Mouse (Mus musculus): ENCODE results near the gene Pgm2.

Pgm2 gene

DNA sequence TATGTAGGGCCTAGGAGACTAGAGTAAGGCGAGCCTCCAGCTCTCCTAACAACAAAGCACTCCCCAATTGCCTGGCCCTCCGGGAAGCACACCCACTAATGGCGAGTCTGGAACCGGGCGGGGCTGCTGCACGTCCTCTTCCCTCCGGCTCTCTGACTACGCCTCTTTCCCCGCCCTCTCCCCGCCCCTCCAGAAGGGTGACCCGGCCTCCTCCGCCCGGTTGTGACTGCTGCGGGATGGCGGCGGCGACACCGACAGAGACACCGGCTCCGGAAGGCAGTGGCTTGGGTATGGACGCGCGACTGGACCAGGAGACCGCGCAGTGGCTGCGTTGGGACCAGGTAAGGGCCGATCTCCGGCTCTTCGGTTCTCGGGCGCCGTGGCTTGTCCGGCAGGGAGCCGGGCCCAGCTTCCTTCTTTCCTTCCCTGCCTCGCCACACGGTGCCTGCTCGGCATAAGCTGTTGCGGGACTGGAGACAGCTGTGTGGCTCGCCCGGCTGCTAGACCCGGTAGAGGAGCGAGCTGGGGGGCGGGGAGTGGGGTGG, at the start of gene Pgm2:
Pgm2 (plus strand) TSS at position 203 of the 545 bp plus-strand sequence.
- peak; percentile 90 for DNase-seq (ENCODE audit: low spot score)

DNA sequence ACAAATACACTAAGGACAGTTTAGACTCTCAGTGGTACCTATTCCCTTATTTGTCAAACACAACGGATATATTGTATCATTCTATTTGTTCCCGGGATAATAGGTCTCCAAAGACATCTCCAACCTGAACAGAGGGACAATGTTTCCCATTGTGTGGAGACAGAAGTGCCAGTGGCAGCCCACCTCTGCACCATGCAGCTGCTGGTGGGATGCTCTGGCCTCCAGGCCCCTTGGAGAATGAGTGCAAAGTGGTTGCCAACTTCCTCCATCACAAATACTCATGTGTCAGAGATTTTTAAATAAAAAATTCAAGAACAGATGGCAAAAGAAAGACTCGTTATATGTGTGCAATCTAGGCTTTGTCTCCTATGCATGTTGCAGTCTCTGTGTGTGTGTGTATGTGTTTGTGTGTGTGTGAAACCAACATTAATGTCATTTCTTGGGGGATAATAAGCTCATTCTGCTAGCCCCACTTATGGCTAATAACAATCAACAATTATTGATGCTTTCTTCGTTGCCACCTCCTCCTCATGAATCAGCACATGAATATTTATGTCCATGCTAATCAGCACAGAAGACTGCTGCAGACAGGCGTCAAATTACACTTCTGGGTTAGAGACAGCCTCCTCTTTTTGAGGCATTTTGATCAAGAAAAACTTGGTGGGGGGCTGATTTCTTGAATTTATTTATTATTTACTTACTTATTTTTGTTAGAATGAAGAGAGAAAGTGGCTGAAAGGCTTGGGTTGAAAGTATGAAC, 48.9 kb upstream of the Pgm2 start:
- DNase-seq (ENCODE audit: low spot score): no peak

DNA sequence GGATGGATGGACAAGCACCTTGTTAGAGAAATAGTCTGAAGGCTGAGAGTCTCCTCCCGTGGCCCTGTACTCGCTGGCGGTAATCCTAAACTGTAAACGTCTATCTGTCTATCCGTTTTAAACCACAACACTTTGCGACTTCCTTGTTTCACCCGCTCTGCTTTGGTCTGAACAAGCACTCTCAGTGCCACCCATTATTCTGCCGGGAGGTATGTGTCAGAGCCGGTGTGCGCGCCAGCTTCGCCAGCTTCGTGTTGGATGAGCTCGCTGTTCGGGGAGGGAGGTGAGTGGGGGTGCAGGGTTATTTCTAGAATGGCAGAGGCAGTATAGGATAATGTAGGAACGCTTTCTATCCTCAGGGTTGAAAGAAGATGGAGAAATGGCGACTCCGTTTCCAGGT, 48.0 kb upstream of the Pgm2 start:
- DNase-seq (ENCODE audit: low spot score): no peak

DNA sequence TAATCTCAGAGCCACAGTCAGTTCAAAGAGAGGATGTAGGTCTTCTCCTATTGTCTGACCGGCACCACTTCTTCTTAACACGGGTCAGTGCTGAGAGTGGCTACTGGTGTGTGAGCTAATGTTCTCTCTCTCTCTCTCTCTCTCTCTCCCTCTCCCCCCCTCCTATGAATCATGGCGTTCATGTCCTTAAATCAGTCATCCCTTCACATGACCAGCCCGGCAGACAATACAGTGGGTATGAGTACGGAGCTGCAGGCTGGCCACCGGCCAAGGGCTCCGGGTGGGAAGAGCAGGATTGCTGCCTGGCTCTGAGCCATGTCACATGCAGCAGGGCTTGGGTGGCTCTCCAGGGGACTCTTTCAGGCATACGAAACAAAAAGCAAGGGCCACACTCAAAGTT, 47.2 kb upstream of the Pgm2 start:
- peak; percentile 71 for DNase-seq (ENCODE audit: low spot score)

DNA sequence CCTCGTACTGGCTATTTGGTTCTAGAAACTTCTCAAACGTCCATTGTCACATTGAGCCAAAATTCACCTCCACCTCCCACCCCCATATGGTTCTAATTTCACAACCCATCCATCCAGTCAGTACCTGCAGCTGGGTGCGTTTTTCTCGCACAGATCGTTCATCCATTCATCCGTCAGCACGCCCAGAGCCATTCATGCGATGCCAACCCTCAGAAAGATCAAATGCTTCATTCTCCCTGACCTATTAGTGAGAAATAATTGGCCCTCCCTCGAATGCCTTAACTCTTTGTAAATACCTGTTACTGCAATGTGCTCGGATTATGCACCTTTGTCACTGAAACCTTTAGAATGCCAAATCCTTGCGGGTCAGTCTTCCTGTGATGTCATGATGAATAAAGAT, 45.8 kb upstream of the Pgm2 start:
- no peak for DNase-seq (ENCODE audit: low spot score)

DNA sequence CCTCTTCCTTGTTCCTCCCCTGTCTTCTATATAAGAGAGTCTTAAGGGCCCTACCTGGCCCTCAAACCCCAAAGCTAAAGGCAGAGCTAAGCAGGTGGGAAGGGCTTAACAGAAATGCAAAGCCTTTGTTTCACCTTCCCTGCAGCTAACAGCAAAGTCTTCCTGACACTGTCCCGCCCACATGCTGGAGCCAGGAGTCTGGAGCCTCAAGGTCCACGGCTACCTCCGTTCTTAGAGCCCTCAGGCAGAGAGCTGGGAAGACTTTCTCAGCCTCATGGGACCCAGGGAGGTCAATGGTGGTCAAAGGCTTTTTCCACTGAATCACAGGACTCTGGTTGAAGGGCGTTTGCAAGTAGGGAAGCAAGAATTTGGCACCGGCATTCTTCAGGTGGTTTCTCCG, 44.8 kb upstream of the Pgm2 start:
- DNase-seq (ENCODE audit: low spot score): no peak

DNA sequence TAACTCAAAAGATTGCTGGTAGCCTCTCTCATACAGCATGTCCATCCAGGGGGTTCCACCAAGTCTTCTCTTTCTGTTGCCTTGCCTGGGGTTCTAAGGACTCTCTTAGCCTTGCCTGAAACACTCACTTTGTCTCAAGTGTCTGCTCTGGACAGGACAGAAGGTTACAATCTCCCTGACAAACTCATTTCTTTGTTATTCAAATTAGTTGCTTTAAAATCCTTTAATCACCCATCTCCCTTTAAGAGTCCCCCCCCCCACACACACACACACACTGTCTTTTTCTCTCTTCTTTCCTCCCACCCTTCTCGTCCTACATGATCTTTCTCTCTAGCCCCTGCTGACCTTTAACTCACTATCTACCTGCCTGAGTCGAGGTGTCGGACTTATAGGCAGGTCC, 44.1 kb upstream of the Pgm2 start:
- DNase-seq (ENCODE audit: low spot score): no peak

DNA sequence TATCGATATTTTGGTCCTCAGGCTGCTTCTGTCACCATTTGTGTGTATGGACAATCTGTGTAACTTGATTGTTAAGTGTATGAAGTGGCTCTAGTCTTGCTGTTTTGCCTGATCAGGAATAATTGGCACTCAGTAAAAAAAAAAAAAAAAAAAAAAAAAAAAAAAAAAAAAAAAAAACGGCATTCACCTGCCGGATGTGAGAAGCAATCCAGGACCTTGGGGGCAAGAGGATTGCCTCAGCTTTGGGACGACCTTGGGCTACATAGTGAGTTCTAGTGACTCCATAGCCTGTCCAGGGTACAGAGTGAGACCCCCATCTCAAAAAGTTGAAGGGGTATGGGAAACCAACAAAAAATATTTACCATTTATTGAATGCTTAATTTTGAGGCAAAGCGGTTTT, 43.5 kb upstream of the Pgm2 start:
- DNase-seq (ENCODE audit: low spot score): no peak

DNA sequence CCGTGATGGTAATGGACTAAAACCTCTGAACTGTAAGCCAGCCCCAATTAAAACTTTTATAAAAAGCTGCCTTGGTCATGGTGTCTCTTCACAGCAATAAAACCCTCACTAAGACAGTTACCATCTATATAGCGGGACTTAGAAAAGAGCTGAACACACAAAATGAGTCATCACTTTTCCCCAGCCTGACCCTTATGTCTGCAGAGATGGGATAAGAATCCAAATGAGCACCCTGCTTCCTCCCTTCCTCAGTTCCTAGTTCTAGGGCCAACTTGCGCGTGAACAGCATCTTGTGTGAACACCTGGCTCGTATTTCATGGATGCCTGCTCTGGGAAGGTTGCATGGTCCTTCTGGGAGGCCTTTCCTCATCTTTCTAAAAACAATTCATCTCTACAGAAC, 39.7 kb upstream of the Pgm2 start:
- no peak for DNase-seq (ENCODE audit: low spot score)

DNA sequence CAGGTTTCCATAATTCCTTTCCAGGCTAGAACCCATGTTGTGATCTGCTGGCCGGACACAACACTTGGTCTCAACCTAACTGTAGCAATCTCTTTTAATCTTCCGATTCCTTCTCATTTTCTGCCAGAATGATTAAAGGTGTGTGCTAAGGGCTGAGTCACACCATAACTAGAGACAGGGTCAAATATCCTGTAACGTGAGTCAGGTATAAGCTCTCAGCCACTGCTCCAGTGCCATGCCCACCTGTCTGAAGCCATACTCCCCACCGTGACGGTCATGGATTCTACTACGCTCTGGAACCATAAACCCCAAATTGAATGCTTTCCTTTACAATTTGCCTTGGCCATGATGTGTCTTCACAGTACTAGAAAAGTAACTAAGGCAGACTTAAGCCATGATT, 36.5 kb upstream of the Pgm2 start:
- no peak for DNase-seq (ENCODE audit: low spot score)

DNA sequence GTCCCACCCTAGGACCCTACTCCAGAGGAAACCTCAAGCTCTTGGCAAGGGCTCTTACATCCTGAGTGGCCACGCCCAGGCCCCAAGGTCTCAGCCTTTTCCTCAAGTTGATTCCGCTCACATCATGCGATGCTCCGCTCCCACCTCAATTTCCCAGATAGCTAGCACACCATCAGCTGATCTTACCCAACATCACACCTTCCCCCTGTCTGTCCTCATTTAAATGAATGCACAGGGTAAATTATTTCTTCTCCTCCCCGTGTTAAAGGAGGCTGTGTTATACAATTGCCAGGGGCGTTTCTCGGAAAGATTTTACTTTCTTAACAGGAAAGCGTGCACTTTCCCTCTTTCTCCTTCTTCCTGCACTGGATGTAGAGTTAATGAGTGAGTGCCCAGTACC, 31.9 kb upstream of the Pgm2 start:
- DNase-seq (ENCODE audit: low spot score): no peak

DNA sequence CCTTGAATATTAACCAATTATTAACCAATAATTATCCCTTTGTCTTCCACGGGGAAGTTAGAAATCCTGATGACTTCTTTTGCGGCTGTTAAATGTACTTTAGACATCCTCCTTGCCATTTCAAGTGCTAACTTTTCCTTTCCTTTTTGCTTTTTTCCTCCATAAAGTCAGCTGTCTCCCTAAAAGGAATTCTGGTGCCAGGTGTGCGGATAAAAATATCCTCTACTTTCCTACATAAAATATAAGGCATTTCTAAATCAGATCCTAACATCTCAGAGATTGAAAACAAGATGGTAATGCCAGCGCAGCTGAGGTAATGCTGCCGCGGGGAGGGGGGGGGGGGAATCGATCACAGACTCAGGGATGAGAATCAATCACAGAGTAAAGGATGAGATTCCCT, 31.1 kb upstream of the Pgm2 start:
- no peak for DNase-seq (ENCODE audit: low spot score)

DNA sequence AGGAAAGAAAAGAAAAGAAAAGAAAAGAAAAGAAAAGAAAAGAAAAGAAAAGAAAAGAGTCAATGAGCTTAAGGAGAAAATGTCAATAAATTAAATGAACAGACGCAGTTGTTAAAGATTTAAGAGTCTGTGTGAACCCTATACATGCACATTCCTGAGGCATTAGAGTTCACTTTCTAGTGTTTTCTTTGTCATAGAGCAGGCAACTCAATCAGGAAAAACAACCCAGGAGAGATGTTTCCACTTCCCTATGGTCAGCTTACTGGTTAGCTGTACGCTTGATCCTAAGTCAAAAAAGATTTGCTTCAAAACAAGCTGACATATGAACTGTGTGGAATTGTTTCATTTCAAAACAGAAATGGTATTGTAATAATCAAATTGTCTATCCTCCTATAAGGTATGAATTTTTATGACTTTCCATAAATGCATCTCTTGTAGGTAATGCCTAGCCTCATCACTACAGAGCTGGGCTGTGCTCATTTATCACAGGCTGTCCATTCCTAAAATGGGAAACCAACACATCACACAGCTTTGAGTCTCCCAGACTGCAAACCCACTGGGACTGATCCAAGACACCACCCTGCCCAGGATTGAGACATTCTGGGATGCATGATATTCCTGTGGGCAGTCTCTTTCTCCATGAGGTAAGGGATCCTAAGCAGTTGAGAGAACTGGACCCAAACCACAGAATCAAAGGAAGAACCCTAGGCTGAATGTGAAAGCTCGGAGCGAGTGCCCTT, 29.7 kb upstream of the Pgm2 start:
- no peak for DNase-seq (ENCODE audit: low spot score)

DNA sequence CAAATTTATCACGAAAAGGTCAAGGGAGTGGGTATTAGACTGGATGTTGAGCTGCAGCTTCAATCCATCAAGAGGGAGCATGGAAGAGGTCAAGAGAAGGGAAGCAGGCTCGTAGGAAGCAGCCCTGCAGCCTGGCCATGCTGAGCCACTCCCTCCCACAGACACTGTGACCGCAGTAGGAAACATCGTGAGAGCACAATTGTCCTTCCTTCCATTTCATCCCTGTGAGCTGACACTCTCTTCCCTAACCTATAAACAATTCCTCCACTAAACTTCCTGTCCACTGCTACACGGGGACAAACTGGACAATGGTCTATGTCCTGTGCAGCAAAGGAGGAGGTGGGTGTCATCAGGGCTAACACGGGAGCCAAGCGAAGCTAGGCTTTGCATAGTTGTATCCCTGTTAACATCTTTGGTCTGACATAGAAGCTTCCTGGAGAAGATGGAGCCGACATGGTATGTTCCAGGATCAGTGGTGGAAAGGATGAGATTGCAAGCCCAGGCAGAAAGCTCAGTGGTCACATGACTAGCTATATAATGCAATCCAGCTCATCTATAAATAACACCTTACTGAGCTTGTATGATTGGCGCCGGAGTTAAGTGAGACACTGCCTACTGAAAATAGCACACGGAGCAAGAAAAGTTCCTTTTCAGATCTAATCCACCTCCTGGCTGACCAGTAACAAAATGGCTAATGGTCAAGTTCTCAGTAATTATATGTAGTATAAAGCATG, 29.0 kb upstream of the Pgm2 start:
- DNase-seq (ENCODE audit: low spot score): no peak

DNA sequence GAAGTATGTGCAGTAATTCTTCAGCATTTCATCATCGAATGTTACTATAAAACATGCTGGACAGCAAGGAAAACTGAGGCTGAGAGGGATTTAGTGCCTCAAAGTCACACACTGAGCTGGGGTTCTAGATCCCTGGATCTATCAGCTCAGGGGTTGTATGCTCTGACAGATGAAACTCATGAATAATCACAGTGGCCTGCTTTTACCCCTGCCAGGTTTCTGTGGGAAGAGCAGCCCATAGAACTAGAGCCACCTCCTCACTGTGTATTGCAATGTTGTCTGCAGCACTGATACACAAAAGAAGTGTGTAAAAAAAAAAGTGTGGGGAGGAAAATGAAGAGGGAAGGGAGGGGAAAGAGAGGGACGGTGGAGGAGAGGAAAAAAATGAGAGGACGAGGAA, 28.3 kb upstream of the Pgm2 start:
- no peak for DNase-seq (ENCODE audit: low spot score)

DNA sequence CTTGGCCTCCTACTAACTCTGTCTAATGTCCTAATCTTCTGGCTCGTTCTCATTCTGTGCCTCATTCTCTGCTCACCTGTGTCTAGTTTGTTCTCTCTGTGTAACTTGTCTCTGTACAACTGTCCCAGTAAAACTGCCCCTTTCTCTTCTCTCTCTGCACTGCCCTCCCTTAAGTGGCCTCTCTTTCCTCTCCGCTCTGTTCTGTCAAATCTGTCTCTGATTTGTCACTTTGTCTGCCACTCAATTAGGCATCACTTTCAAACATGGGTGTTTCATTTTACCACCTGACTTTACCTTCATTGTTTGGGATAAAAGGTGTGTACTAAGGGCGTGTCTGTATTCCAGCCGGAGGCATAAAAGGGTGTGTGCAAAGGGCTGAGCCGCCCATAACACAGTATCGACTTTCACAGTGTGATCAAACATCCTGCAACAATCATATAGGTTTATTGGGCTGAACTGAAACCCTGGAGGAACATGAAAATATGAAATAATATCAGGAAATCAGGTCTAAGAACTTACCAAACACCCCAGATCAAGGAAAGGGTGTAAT, 27.2 kb upstream of the Pgm2 start:
- DNase-seq (ENCODE audit: low spot score): no peak

DNA sequence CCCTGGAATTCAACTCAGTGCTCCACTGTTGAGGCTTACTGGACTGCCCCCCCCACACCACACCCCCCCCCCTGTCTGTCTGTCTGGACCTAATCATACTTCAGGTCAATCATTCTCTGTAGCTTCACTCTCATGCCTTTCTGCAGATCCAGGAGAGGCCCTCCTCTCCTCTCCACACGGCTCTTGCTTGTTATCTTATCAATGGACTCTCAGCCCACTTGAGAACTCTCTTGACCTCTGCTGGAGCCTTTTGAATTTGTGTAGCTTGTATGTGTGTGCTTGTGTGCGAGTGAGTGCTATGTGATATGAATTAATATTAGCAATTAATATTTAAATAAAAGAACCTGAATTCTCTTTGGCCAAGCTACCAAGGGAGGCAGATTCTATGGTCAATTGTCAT, 26.6 kb upstream of the Pgm2 start:
- no peak for DNase-seq (ENCODE audit: low spot score)

DNA sequence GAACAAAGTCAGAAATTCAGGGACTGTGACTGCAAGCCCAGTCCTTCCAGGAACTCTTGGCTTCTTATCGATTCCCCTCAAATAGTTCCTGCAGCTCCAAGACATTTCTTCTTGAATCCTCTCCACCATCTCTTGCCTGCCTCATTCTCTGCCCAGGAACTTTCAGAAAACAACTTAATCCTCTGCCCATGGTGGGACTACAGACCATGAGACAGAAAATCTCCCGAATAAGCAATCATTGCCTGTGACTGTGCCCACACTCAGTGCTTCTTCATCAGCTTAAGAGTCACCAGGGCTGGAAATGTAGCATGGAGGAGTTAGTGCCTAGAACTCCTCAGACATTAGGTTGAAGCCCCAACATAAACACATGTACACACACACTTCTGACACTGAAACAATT, 25.2 kb upstream of the Pgm2 start:
- DNase-seq (ENCODE audit: low spot score): no peak

DNA sequence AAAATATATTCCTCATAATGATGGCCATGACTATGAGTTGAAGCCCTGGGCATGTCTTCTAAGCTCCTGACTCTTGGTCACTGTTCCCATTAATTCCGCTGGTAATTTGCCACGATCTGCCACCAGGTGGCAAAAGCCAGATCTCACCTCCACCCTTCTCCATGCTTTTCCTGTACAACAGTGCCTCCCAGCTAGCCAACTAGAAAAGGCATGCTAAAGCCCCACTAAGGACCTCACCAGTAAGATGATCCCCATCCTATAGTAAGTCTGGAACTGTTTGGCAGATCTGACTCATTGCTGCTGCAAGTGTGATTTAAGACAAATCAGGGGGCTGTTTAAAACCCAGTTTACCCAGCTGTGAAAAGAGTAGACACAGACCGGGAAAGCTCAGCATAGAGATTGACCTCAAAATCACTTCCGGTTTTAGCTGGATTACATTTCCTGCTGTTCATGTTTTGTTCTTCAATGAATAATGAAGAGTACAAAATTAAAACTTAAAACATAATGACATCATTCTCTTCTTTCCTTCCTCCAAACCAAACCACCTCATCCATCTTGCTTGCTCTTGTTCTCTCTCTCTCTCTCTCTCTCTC, 22.6 kb upstream of the Pgm2 start:
- peak; percentile 61 for DNase-seq (ENCODE audit: low spot score)

DNA sequence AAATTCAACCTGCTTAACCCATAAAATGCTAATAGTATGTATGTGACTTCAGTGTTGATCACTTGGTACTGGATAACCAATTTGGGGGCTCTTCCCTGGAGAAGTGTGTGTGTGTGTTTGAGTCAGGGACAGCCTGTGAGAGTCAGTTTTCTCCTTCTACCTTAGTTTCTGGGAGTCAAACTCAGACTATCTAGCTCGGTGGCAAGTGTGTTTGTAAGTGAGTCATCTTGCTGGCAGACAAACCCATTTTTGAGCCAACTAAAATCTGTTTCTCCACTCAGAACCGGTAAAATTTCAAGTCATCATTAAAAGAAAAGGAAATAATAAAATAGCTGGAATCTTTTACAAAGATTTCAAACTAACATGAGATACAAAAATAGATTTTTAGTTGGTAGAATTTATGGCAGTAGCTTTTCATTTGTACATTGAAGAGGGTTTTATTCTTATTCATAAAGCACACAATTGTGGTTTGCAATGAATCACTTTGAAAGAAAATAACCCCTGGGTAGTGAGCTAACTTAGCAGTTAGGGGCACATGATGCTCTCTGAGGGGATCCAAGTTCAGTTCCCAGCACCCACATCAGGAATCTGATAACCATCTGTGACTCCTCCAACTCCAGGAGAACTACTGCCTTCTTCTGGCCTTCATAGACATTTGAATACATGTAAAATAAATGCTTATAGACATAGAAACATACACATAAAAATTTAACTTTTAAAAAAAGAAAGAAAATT, 21.8 kb upstream of the Pgm2 start:
- DNase-seq (ENCODE audit: low spot score): no peak

DNA sequence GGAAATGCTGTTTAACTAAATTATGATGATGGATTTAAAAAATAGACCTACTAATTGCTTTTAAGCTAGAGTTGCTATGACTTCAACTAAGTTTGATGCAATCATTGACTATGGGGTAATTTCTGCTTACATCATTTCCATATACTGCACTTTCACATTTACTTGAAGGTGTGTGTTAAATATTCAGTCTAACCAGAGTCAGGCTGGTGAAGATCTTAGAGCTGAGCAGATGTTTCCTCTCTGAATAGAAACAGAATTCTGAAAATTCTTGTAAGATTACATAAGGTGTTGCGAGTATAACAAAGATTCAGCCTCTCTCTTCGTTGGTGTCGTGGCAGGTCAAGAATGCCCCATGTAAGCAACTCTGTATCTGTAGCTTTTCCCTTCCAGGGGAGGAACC, 18.3 kb upstream of the Pgm2 start:
- no peak for DNase-seq (ENCODE audit: low spot score)
